Mouse (Mus musculus): ENCODE measurements at regions not wholly inside any gene's neighbourhood (a gene's known extent, or its start where the extent isn't known, plus 50 kb on each side); places are given as distances from the start of the nearest gene placed in this dataset.

- Histone ChIP-seq H3K4me3 (ENCODE audit: insufficient read depth in 1 of 2, low read depth in 1 of 2, low read length in 2 of 2, poor library complexity in 1 of 2, severe bottlenecking in 1 of 2) (no peak overlapping the region), H3K27ac (ENCODE audit: insufficient read depth, low read depth, low read length, poor library complexity, severe bottlenecking) (no peak overlapping the region), H3K9me3 (ENCODE audit: control insufficient read depth, insufficient read depth, low read depth, low read length) (no peaks in the 10 kb centered on the region), H3K4me1 (ENCODE audit: control insufficient read depth in 2 of 2, insufficient read depth in 2 of 2, low read length in 2 of 2, poor library complexity in 1 of 2) (no peaks in the 10 kb centered on the region), H3K9ac (ENCODE audit: insufficient read depth, low read depth, low read length, poor library complexity, severe bottlenecking) (no peak overlapping the region), H3K36me3 (ENCODE audit: control insufficient read depth, insufficient read depth, low read length, poor library complexity, severe bottlenecking) (no peaks in the 10 kb centered on the region)
- no peak for TF ChIP-seq ZNF384 (IDR thresholded peaks at IDR 0.05; ENCODE audit: low read depth, low read length)
- TF ChIP-seq MAFK (IDR thresholded peaks at IDR 0.05; ENCODE audit: insufficient read depth, low read depth, low read length), result no peak
- TF ChIP-seq ZC3H11A (IDR thresholded peaks at IDR 0.05; ENCODE audit: borderline replicate concordance, low read depth, low read length), result no peak
- no peak for TF ChIP-seq HCFC1 (IDR thresholded peaks at IDR 0.05; ENCODE audit: borderline replicate concordance, insufficient read depth, low read length)
- no peak for TF ChIP-seq CHD2 (IDR thresholded peaks at IDR 0.05; ENCODE audit: low read depth, low read length)
- DNase-seq (ENCODE audit: low read depth, low spot score), result no peak
- in situ Hi-C loops (cut with MboI; ENCODE audit: low sequenced_read_pairs in 2 of 2, unreplicated experiment in 2 of 2), result no loop called here
Observed at GRCm38 (mm10) chr13:104574396-104574795, 217.9 kb upstream of the Srek1ip1 start.

- no peak for DNase-seq (ENCODE audit: low read depth, low spot score)
- no peak overlapping the region for H3K4me3 ChIP-seq (ENCODE audit: insufficient read depth in 1 of 2, low read depth in 1 of 2, low read length in 2 of 2, poor library complexity in 1 of 2, severe bottlenecking in 1 of 2)
- H3K9ac ChIP-seq (ENCODE audit: insufficient read depth, low read depth, low read length, poor library complexity, severe bottlenecking), result no peak overlapping the region
- H3K36me3 ChIP-seq (ENCODE audit: control insufficient read depth, insufficient read depth, low read length, poor library complexity, severe bottlenecking), result no peaks in the 10 kb centered on the region
- H3K4me1 ChIP-seq (ENCODE audit: control insufficient read depth in 2 of 2, insufficient read depth in 2 of 2, low read length in 2 of 2, poor library complexity in 1 of 2), result peaks cover 0 to 2% of the 10 kb centered on the region in 2 experiments; a peak in 1 of 4 replicates
- in situ Hi-C loops (cut with MboI; ENCODE audit: low sequenced_read_pairs in 2 of 2, unreplicated experiment in 2 of 2), result no loop called here
- no peaks in the 10 kb centered on the region for H3K9me3 ChIP-seq (ENCODE audit: control insufficient read depth, insufficient read depth, low read depth, low read length)
- TF ChIP-seq ZNF384 (IDR thresholded peaks at IDR 0.05; ENCODE audit: low read depth, low read length) (no peak), CHD2 (IDR thresholded peaks at IDR 0.05; ENCODE audit: low read depth, low read length) (no peak), ZC3H11A (IDR thresholded peaks at IDR 0.05; ENCODE audit: borderline replicate concordance, low read depth, low read length) (no peak), HCFC1 (IDR thresholded peaks at IDR 0.05; ENCODE audit: borderline replicate concordance, insufficient read depth, low read length) (no peak), MAFK (IDR thresholded peaks at IDR 0.05; ENCODE audit: insufficient read depth, low read depth, low read length) (no peak)
- H3K27ac ChIP-seq (ENCODE audit: insufficient read depth, low read depth, low read length, poor library complexity, severe bottlenecking), result no peak overlapping the region
Observed at GRCm38 (mm10) chr13:104576188-104576789, 216.0 kb upstream of the Srek1ip1 start.

- DNase-seq (ENCODE audit: low read depth, low spot score), result no peak
- peaks cover 0 to 2% of the 10 kb centered on the region in 2 experiments; a peak in 1 of 4 replicates for H3K4me1 ChIP-seq (ENCODE audit: control insufficient read depth in 2 of 2, insufficient read depth in 2 of 2, low read length in 2 of 2, poor library complexity in 1 of 2)
- no peak overlapping the region for H3K4me3 ChIP-seq (ENCODE audit: insufficient read depth in 1 of 2, low read depth in 1 of 2, low read length in 2 of 2, poor library complexity in 1 of 2, severe bottlenecking in 1 of 2)
- TF ChIP-seq ZC3H11A (IDR thresholded peaks at IDR 0.05; ENCODE audit: borderline replicate concordance, low read depth, low read length), result no peak
- no peak for TF ChIP-seq ZNF384 (IDR thresholded peaks at IDR 0.05; ENCODE audit: low read depth, low read length)
- no peak overlapping the region for H3K27ac ChIP-seq (ENCODE audit: insufficient read depth, low read depth, low read length, poor library complexity, severe bottlenecking)
- no peaks in the 10 kb centered on the region for H3K36me3 ChIP-seq (ENCODE audit: control insufficient read depth, insufficient read depth, low read length, poor library complexity, severe bottlenecking)
- H3K9ac ChIP-seq (ENCODE audit: insufficient read depth, low read depth, low read length, poor library complexity, severe bottlenecking), result no peak overlapping the region
- no peaks in the 10 kb centered on the region for H3K9me3 ChIP-seq (ENCODE audit: control insufficient read depth, insufficient read depth, low read depth, low read length)
- in situ Hi-C loops (cut with MboI; ENCODE audit: low sequenced_read_pairs in 2 of 2, unreplicated experiment in 2 of 2), result no loop called here
Observed at GRCm38 (mm10) chr13:104577856-104578255, 214.4 kb upstream of the Srek1ip1 start.

- no peak overlapping the region for H3K9ac ChIP-seq (ENCODE audit: insufficient read depth, low read depth, low read length, poor library complexity, severe bottlenecking)
- in situ Hi-C loops (cut with MboI; ENCODE audit: low sequenced_read_pairs in 2 of 2, unreplicated experiment in 2 of 2), result no loop called here
- H3K9me3 ChIP-seq (ENCODE audit: control insufficient read depth, insufficient read depth, low read depth, low read length), result no peaks in the 10 kb centered on the region
- H3K36me3 ChIP-seq (ENCODE audit: control insufficient read depth, insufficient read depth, low read length, poor library complexity, severe bottlenecking), result no peaks in the 10 kb centered on the region
- H3K4me3 ChIP-seq (ENCODE audit: insufficient read depth in 1 of 2, low read depth in 1 of 2, low read length in 2 of 2, poor library complexity in 1 of 2, severe bottlenecking in 1 of 2), result no peak overlapping the region
- H3K27ac ChIP-seq (ENCODE audit: insufficient read depth, low read depth, low read length, poor library complexity, severe bottlenecking), result no peak overlapping the region
- H3K4me1 ChIP-seq (ENCODE audit: control insufficient read depth in 2 of 2, insufficient read depth in 2 of 2, low read length in 2 of 2, poor library complexity in 1 of 2), result peaks cover 0 to 2% of the 10 kb centered on the region in 2 experiments; a peak in 1 of 4 replicates
- TF ChIP-seq MAFK (IDR thresholded peaks at IDR 0.05; ENCODE audit: insufficient read depth, low read depth, low read length) (no peak), ZC3H11A (IDR thresholded peaks at IDR 0.05; ENCODE audit: borderline replicate concordance, low read depth, low read length) (no peak), ZNF384 (IDR thresholded peaks at IDR 0.05; ENCODE audit: low read depth, low read length) (no peak), CHD2 (IDR thresholded peaks at IDR 0.05; ENCODE audit: low read depth, low read length) (no peak), HCFC1 (IDR thresholded peaks at IDR 0.05; ENCODE audit: borderline replicate concordance, insufficient read depth, low read length) (no peak)
- peak; percentile 17 for DNase-seq (ENCODE audit: low read depth, low spot score)
Observed at GRCm38 (mm10) chr13:104580686-104581350, 211.5 kb upstream of the Srek1ip1 start.

Data from ES-E14 (cell line).